ENCODE assay signal across 10 mouse cellular contexts in the genomic region with DNA sequence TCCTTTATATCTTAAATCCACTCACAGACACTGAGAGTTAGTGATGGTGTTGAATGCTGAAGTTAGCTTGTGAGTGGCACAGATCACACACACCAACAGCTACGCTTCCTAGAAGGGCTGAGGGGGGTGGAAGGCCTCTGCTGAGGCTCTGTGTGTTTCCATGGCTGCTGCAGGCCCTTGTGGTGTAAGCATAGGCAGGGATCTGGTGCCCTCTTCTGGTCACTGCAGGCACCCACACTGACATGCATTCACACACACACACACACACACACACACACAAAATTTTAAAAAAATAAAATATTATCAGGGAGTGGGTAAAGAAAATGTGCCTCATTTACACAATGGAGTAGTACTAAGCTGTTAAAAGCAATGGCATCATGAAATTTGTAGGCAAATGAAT.
DNase-seq lines count a peak whose midpoint lies in the region; ATAC-seq and TF ChIP-seq lines count a peak whose summit lies in the region.
"Had no signal": no experiment of that assay in that cellular context is flagged by ENCODE, and none has a peak within 500 bp of the region (broad histone marks: within the 10 kb centered on the region; RNA-seq: fewer than 3 reads in every experiment).

No protein-coding gene starts in this region.

- H3K4me1 ChIP-seq in E14TG2a.4 (replicated peaks; ENCODE audit: low read depth, low read length) = peaks cover 21% of the 10 kb centered on the region
- peaks cover 24% of the 10 kb centered on the region for H3K4me1 ChIP-seq in limb, embryonic 13.5 days

- WGBS in limb, embryonic 13.5 days = 76% methylated on average over 1 of the region's 1 CpGs

- ATAC-seq in limb, embryonic 13.5 days (ENCODE audit: low FRiP score, low read depth) = 0 out of 2 replicates have a peak, but pooled peaks have one; percentile 26

- no peak overlapping the region for H3K4me2 ChIP-seq in limb, embryonic 13.5 days (replicated peaks)
- H3K4me2 ChIP-seq: embryonic facial prominence, embryonic 13.5 days; lung, embryonic 15.5 days; neural tube, embryonic 13.5 days had no signal

- no peaks in the 10 kb centered on the region for H3K36me3 ChIP-seq in E14TG2a.4 (ENCODE audit: insufficient read depth, low read length)
- no peaks in the 10 kb centered on the region for H3K36me3 ChIP-seq in limb, embryonic 13.5 days
- H3K36me3 ChIP-seq: embryonic facial prominence, embryonic 13.5 days; lung, embryonic 15.5 days; neural tube, embryonic 13.5 days had no signal

- TF ChIP-seq CTCF in E14TG2a.4 (conservative IDR thresholded peaks at IDR 0.05; ENCODE audit: low read length) = peak; percentile 57

- DNase-seq in left cerebral cortex, postnatal 4 days = peak; percentile 33
- DNase-seq in left cerebral cortex, postnatal 25 days (ENCODE audit: low spot score in 2 of 2) = no peak
- peak; percentile 38 to 47 for DNase-seq in B cell, adult 2 months
- DNase-seq in adrenal gland, postnatal 36 days = no peak
- DNase-seq in ovary, postnatal 10 days (ENCODE audit: low spot score) = no peak

- peaks cover 6% of the 10 kb centered on the region; the same call in 1 of the 2 replicates for H3K9me3 ChIP-seq in E14TG2a.4 (ENCODE audit: low read length)
- H3K9me3 ChIP-seq in limb, embryonic 13.5 days = peaks cover 2% of the 10 kb centered on the region; the same call in 1 of the 2 replicates
- H3K9me3 ChIP-seq: embryonic facial prominence, embryonic 13.5 days; lung, embryonic 15.5 days; neural tube, embryonic 13.5 days had no signal

- intact Hi-C loops in left cerebral cortex, postnatal 4 days (cut with DNase I) = no loop called here
- intact Hi-C loops in left cerebral cortex, postnatal 25 days (cut with DNase I) = no loop called here

- no peak overlapping the region for H3K4me3 ChIP-seq in E14TG2a.4 (replicated peaks; ENCODE audit: low read length)
- no peak overlapping the region for H3K4me3 ChIP-seq in limb, embryonic 13.5 days
- H3K4me3 ChIP-seq: embryonic facial prominence, embryonic 13.5 days; lung, embryonic 15.5 days; neural tube, embryonic 13.5 days had no signal

- H3K27ac ChIP-seq in limb, embryonic 13.5 days = no peak overlapping the region
- H3K27ac ChIP-seq: embryonic facial prominence, embryonic 13.5 days; lung, embryonic 15.5 days; neural tube, embryonic 13.5 days had no signal

- peaks cover 17% of the 10 kb centered on the region for H3K27me3 ChIP-seq in E14TG2a.4 (ENCODE audit: insufficient read depth, low read length)
- no peaks in the 10 kb centered on the region for H3K27me3 ChIP-seq in limb, embryonic 13.5 days
- H3K27me3 ChIP-seq: embryonic facial prominence, embryonic 13.5 days; lung, embryonic 15.5 days; neural tube, embryonic 13.5 days had no signal

- H3K9ac ChIP-seq in limb, embryonic 13.5 days = no peak overlapping the region
- H3K9ac ChIP-seq: embryonic facial prominence, embryonic 13.5 days; lung, embryonic 15.5 days; neural tube, embryonic 13.5 days had no signal

Comparison
In these comparisons a context has a peak if more than half of its experiments do, and no peak if none do; other contexts are left out.
1. DNase-seq: peak in left cerebral cortex, postnatal 4 days (single experiment) and B cell, adult 2 months (2 of 2); none in left cerebral cortex, postnatal 25 days (0 of 2), adrenal gland, postnatal 36 days (0 of 2) and ovary, postnatal 10 days (single experiment).